Mouse (Mus musculus) layer of hippocampus, adult 9-10 months (tissue): ENCODE measurements at regions not wholly inside any gene's neighbourhood (a gene's known extent, or its start where the extent isn't known, plus 50 kb on each side); places are given as distances from the start of the nearest gene placed in this dataset.
"Not testable (repeated sequence)": the region's sequence is repeated elsewhere in the genome, so short reads cannot be mapped to it uniquely, and the experiment has no call there.

Experiments used
- DNase-seq: peaks from one replicate; pipeline ENCODE4 v3.0.0; 2022; ENCODE audit warnings: low spot score

DNA sequence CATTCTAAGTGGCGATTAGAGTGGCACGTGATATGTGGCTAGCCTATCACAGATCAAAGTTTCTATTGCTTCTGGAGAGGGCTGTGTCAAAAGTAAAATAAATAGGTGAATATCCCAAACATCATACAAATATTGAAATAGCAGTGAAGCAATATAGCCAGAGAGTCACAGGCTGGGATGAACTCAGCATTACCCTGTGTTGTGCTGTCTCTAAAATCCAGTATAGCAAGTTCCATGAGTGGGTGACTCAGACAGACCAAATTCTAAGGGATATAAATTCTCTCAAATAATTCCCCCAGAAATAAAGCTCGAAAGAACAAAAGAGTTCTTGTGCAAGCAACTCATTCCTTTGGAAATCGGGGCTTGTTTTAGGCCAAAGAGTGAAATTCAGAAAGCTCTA, 943.2 kb downstream of the Diaph3 start:
- no peak for DNase-seq

DNA sequence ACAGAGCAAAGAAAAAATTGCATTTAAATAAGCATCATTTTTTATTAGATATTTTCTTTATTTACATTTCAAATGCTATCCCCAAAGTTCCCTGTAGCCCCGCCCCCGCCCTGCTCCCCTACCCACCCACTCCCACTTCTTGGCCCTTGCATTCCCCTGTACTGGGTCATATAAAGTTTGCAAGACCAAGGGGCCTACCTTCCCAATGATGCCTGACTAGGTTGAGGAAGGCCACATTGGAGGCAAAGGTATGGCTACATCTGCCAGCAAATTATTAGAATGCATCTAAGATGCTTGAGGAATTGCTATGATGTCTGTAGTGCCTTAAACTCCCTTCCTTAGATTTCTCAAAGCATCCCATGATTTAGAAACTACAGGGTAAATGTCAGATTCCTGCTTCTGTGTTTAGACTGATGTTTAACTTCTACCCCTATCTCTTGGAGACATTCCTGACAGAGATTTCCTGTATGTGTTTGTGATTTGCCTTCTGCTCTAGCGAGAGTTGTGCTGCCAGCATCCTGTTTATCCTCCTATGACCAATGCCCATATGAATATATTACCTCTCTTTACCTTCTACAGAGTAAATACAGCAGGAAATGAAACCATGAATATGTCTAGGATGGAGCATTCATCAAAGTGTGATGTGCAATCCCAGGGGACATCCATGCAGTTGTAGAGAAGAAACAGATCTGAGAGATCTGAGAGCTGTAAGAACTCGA, 956.2 kb downstream of the Diaph3 start:
- no peak for DNase-seq

DNA sequence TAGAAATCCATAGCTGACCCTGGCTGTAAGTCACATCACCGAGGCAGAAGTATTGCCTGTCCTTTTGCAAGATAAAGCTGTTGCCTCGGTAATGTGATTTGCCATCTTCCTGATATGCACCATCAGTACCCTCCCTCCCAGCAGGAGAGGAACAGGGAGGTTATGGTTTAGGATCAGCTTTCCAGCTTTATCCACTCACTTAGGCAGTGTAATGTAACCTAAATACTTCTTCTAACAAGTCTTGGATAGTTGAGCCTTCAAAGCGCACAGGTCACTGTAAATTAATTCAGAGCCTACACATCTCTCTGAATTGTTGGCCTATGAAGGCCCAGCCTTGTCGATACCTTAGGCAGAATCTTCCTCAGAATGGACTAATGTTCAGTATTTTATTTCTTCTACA, 962.5 kb downstream of the Diaph3 start:
- no peak for DNase-seq

DNA sequence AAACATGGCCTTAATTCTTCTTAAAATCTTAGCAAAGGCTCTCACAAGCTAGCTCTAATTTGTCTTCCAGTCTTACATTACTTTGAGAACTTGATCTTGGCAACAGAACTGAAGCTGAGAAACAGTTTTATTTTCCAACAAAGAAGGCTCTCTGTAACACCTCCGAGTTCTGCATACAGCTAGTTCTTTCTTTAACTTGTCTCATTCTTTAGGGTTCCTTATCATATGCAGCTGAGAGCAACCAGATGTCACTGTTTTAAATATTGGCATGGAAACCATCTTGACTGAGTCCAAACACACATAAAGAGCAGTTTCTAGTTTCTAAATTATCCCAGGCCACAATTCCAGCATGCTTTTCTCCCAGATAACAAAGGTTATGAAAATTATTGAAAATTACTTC, 969.9 kb downstream of the Diaph3 start:
- no peak for DNase-seq

DNA sequence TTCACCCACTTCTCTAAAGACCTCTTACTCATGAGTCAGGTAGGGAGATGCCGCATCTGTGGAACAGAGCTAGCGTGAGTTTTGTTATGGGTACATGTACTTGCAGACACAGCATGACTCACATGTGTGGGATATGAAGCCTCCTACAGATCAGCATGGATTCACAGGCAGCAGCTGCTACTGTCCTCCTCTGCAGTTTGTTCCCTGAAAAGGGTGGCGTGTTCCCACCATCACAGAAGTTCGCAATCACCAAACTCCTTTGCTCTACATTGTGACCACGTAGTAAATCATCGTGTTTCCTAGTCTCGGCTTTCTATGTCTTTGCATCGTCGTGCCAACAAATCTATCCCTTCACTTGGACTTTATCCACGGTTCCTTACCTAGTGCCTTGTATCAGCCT, 981.9 kb downstream of the Diaph3 start:
- peak; percentile 59 for DNase-seq

DNA sequence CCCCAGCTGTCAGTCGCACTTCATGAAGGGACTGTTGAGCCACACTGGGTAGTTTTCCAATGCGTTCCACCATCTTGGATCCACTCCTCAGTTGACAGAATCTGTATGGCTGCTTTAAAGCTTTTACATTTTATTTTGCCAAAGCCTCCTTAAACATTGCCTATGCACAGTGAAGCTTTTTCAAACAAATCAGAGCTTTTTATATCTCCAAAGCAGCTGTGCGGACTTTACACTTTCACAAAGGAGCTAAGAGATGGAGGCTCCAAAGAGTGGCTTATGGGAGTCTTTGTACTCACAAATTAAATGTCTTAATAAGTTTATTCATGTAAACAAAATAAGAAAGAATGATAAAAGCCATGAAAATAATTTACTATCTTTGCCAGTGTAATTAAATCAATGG, 986.3 kb downstream of the Diaph3 start:
- DNase-seq, result no peak

DNA sequence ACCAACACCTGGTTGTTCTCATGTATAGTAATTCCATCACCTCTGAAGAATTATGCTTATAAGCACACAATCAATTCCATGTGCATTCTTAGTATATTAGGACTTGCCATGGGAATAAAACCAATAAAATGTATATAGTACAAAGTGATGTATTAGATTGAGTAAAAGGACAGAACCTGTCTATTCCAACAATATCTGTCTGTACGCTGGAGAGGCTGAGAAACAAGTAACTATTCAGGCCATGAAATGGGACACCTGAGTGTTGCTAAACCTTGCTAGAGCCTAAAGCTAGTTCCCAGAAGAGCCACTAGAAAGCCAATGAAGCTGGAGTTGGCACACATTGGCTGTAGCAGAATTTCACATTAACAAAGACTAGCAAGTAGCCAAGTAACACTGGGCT, 989.8 kb downstream of the Diaph3 start:
- no peak for DNase-seq

DNA sequence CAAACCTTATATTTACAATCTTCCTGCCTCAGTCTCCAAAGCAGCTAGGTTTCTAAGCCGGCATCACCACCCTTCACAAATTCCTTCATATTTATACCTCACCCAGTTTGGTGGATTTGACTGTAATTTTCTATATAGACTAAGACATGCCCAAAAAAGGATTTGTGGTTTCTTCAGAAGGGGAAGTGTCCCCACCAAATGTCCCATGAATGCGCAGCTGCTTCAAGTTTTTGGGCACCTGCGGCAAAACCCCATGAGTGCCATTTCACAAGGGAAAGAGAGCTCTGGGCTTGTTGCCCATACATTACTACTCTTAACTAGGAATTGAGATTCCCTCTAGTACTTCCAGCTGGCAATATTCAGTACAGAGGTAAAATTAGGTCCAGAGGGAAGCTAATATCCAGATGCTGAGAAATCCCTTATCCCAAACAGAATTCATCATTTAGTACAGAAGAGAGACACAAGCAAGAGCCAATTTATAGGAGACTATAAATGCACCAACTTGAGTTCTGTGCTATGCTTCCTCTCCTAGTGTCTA, 990.6 kb downstream of the Diaph3 start:
- DNase-seq, result no peak

DNA sequence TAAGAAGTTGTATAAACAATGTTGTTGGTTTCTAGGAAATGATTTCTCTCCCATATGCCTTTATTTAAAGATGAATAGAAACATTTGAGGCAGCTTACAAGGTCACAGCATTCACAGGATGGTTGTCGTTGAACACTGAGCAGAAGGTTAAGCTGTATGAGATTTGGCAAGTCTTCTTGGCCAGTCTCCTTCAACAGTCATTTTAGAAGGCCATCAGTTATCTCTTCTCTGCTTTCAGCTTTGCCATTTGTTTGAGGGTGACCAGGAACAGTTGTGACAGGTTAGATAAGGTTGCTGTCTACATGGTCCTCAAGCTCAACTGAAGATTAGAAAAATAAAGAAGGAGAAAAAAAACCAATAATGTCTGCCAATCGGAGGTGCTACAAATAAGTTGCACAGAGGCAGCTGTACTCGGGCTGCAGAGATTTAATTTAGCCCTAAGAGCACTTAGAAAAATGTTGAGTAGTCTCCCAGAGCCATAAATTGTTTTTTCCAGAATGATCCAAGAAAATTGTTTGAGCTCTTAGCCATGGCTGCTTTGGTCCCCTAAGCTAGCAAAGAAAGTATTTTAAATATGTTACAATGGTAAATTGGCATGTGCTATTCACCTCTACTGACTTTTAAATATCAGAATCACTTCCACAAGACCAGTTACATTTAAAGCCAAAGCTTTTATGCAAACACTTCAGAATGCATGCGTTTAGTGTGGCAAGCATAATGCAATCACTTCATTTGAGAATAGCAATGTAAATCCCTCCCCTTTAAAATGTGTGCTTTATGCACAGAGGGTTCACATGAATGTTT, 1025.6 kb downstream of the Diaph3 start:
- no peak for DNase-seq

DNA sequence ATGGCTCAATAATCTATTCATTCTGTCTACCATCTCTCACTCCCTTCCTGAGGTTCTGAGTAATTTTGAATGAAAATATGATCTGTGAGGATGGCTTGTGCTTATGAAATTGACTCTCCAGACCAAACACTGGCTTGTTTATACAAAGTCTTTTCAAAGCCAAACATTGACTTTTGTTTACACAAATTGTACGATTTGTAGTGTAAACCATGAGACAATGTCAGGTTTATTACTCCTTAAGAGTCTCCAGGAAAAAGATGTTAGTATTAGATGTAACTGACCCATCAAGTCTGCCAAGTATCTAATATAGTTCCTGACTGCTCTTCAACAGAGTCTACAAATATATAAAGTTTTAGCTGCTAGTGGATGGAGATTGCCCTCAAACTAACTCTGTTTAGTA, 1039.5 kb downstream of the Diaph3 start:
- DNase-seq, result no peak

DNA sequence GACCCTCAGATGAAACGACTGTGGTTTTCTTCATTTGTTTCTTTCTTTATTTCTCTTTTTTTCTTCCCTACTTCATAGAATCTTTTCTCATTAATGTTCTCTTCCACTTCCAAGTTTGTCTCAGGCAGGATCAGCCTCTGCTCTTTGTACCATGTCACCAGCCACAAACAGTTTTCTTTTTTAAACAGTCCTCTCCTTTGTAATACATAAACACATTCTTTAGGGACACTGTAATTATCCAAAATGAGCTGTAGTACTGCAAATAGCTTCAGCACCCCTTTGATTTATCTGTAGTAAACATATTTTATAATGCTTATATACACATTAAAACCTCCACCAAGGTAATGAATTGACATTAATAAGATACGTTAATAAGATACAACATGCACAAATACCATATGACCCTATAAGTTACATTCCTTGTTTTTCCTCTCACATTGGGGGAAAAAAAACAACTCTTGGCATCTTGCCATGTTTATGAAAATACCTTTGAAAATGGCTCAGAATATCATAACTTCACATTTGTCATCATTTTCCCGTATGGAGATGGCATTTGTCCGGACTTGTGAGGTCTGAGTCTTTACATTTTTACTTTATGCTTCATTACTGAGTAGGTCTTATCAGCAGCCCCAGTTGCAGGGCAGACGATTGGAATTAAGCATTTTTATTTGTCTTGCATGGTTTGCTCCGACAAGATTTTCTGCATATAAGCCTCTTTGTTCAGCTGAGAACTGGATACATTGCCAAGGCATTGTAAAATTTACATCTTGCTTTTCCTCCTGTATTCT, 1070.5 kb downstream of the Diaph3 start:
- no peak for DNase-seq

DNA sequence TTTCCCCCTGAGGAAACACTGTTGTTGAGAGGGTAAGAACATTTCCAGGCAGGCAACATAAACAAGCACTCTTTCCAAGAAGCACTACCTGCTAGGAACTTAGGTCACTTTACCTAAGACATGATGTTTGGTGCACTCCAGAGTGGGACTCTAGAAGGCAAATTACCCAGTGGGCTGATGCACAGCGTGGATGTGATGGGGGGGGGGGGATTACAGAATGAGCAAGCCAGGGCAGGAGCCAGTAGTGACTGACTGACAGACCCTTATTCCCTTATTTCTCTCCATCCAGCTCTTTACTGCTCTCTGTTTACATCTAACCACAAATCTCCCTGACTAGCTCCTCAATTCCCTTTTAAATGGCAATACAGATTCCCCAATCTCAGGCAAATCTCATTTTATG, 1071.7 kb downstream of the Diaph3 start:
- DNase-seq, result no peak

DNA sequence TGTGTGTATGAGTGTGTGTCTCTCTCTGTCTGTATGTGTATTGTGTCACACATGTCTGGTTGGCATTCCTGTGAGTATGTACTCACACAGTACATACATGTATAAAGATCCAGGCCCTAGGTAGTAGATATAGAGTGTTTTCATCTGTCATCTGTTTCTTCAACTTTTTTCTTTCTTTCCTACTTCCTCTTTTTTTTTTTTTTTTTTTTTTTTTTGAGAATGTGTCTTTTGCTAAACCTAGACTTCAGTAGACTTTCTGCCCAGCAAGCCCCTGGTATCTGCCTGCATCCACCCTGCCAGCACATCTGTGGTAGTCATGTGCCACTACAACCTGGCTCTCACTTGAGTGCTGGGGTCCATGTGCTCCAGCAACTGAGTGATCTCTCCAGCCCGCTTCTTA, 1073.3 kb downstream of the Diaph3 start:
- no peak for DNase-seq

DNA sequence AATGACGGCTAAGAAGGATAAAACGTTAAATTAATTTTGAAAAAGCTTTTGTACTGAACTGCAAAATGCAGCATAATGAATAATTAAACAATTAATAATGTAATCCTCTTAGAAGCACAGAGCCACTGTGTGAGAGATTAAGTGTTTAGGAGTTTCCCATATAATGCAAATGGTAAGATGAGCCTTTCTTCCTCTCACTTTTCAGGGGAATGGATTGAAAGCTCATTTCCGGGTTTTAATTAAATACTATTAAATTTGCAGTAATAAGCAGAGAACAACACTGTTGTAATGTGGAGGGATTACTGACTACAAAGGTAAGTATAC, 1077.5 kb downstream of the Diaph3 start:
- no peak for DNase-seq

DNA sequence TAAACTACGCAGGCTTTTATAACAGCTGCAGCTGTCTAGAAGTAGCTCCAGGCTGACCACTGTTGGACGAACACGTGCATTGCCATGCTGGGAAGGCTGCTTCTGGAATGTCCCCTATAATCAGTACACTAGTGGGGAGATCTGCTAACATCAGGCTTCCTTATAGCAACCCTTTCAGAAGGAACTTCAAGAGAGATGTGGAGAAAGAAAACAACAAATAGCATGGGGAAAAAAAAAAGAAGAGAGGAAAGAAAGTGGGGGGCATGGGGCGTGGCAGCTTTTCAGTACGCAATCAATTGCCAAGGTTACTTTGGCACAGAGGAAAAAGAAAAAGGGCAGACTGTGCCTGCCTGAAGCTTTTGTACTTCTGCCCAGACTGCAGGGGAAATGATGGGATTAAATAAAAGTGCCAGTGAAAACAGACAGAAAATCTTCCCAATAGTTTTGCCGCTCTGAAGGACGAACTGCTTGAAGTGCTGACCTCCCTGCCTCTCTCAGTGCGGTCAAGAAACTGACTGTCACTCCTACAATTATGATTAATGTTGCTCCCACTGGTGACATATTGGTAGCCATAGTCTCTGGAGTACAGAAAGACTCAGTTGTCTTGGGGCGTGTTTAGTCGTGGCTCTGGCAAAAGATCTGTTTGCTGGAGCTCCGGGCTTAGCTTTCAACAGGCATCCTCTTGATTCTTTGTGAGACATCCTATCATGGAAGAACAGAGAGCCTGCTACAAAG, 1078.0 kb downstream of the Diaph3 start:
- no peak for DNase-seq

DNA sequence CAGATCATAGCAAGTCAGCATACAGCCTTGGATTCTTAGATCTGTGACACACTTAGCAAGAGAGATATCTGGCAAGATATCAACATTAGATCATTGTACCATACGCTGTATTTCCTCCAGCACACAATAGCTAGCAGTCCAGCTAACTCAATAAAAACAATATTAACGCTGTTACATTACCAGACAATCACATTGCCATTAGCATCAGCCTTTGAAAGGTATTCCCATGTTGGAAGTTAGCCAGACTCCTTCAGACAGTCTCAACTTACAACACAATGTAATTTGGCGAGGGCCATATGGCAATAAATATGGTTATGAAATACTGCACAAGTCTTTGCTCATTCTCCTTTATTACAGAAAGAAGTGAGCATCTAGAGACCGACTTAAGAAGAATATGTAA, 1084.0 kb downstream of the Diaph3 start:
- peak; percentile 22 for DNase-seq

DNA sequence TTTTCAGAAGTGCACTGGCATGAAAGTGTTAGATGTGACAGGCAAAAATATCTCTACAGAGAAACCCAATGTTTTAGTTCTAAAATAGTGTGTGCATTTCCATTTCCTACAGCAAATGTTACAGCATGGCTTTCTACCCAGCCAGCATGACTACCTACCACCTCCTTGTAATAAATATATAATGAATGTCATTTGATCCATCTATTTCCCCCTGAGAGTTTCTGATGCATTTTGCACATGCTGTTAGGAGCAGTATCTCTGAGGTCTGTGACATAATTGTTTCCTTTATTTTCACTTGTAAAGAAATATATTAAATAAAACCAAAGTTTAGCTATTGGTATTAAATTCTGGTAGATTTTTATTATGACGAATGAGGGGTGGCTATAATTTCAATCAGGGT, 1086.4 kb downstream of the Diaph3 start:
- DNase-seq, result no peak

DNA sequence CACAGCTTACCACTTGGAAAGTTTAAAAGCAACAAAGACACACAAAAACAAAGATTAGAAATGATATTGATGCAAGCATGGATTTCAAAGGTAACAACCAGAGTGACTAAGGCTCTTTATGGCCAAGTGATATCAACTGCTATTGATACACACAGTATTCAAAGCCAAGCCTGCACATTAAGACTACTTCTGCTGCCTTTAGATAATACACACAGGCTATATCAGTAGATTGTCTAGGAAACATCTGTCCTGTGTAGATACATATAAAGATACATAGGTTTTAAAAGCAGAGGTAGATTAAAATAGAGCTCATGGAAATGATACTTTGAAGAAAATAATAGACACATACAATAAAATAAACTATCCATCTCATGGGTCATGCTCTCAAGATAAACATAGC, 1111.6 kb downstream of the Diaph3 start:
- no peak for DNase-seq

DNA sequence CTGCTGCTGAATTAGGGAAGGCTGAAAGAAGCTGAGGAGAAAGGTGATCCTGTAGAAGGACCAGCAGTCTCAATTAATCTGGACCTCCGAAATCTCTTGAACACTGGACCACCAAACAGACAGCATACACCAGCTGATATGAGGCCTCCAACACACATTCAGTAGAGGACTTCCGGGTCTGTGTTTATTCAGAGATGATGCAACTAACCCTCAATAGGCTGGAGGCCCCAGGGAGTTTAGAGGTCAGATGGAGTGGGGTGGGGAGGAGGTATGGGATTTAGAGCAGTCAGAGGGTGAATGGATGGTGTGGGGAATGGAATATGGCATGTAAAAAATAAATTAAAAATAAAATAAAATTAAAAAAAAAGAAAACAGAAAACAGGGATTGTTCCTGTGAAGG, 1123.4 kb downstream of the Diaph3 start:
- DNase-seq, result not testable (repeated sequence)
